In the genomic region with DNA sequence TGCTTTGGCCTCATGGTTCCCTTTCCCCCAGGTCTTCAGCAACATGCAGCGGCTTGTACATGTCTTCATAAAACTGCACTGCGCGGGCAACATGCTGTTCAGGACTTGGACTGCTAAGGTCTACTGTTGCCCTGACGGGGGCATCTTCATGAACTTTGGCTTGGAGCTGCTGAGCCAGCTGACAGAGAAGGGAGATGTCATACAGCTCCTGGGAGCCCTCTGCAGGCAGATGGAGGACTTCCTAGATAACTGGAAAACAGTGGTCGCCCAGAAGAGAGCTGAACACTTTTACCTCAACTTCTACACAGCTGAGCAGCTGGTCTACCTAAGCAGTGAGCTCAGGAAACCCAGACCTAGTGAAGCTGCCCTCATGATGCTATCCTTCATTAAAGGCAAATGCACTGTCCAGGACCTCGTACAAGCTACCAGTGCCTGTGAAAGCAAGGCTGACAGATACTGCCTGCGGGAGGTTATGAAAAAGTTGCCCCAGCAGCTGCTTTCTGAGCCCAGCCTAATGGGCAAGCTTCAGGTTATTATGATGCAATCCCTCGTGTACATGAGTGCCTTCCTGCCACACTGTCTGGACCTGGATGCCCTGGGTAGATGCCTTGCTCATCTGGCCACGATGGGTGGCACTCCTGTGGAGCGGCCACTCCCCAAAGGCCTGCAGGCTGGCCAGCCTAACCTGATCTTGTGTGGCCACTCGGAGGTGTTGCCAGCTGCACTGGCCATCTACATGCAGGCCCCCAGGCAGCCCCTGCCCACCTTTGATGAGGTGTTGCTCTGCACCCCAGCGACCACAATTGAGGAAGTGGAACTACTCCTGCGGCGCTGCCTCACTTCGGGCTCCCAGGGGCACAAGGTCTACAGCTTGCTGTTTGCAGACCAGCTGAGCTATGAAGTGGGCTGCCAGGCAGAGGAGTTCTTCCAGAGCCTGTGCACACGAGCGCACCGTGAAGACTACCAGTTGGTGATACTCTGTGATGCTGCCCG, we compare ENCODE assay signal across 9 mouse cellular contexts. TPM values are rescaled to one million over a fixed set of nuclear protein-coding genes. Genes with fewer than 3 reads are reported as not detected.
A peak's percentile ranks its signal among the peaks of the same experiment; 100 is the strongest.
DNase-seq lines count a peak whose midpoint lies in the region; ATAC-seq and TF ChIP-seq lines count a peak whose summit lies in the region.
"Had no signal": no experiment of that assay in that cellular context is flagged by ENCODE, and none has a peak within 500 bp of the region (broad histone marks: within the 10 kb centered on the region; RNA-seq: fewer than 3 reads in every experiment).

No protein-coding gene starts in this region.

- no peaks in the 10 kb centered on the region for H3K27me3 ChIP-seq in splenic B cell, adult 2 months (ENCODE audit: control insufficient read depth, insufficient read depth, low read length, poor library complexity, severe bottlenecking)
- H3K27me3 ChIP-seq: liver, embryonic 13.5 days had no signal

- peak; percentile 46 for TF ChIP-seq CTCF in gastrocnemius, adult 2 months (IDR thresholded peaks at IDR 0.05)

- intact Hi-C loops in gastrocnemius, adult 2 months (cut with DNase I): no loop called here
- intact Hi-C loops in gastrocnemius, postnatal 14 days (cut with DNase I; ENCODE audit: low total_unique reads): no loop called here
- intact Hi-C loops in heart, postnatal 36 days (cut with DNase I): no loop called here

- no peak for ATAC-seq in inflammation-experienced regulatory T-cells, adult 6 months

- H3K36me3 ChIP-seq in splenic B cell, adult 2 months (ENCODE audit: control insufficient read depth, insufficient read depth, low read length, poor library complexity, severe bottlenecking): peaks cover 24% of the 10 kb centered on the region

- no peak for DNase-seq in gastrocnemius, adult 2 months
- DNase-seq in gastrocnemius, postnatal 14 days: no peak
- peak; percentile 23 for DNase-seq in right cerebral cortex, adult 18-20 months
- no peak for DNase-seq in right cerebral cortex, postnatal 36 days (ENCODE audit: low spot score in 2 of 2)
- peak; percentile 49 to 57 for DNase-seq in kidney, postnatal 4 days
- peak; percentile 76 for DNase-seq in splenic B cell, adult 2 months (ENCODE audit: low read depth, low spot score)
- DNase-seq in heart, postnatal 36 days: no peak
- DNase-seq: liver, embryonic 13.5 days had no signal

- no peak overlapping the region for H3K4me3 ChIP-seq in gastrocnemius, adult 2 months
- H3K4me3 ChIP-seq: liver, embryonic 13.5 days had no signal

- no peak overlapping the region for H3K27ac ChIP-seq in gastrocnemius, adult 2 months
- H3K27ac ChIP-seq: liver, embryonic 13.5 days had no signal

RNA-seq across cellular contexts. Expression of a gene that starts 43.3 kb away (rescaled TPM):
- 1 to 10 TPM; 4.1 to 6.9 TPM for total RNA-seq in gastrocnemius, adult 2 months (2021)
- total RNA-seq in gastrocnemius, postnatal 14 days (2021): 1 to 10 TPM; 5.4 to 7.4 TPM
- total RNA-seq in heart, postnatal 36 days (2021): 10 to 100 TPM; 15.1 to 20.1 TPM
- polyA plus RNA-seq in inflammation-experienced regulatory T-cells, adult 6 months (2017; shearing (Covaris generic)): 10 to 100 TPM; 33.9 to 48.2 (median 43.3) TPM

RNA-seq across cellular contexts. Expression of a gene that starts 55.0 kb away (rescaled TPM):
- total RNA-seq in gastrocnemius, adult 2 months (2021): 1 to 10 TPM; 4.3 to 4.5 TPM
- total RNA-seq in gastrocnemius, postnatal 14 days (2021): 1 to 10 TPM; 7.3 to 8.7 TPM
- 1 to 10 TPM; 8.0 TPM for total RNA-seq in heart, postnatal 36 days (2021)
- 10 to 100 TPM in 2 of 3 experiments, 1 to 10 TPM in 1; 9.9 to 12.5 (median 12.1) TPM for polyA plus RNA-seq in inflammation-experienced regulatory T-cells, adult 6 months (2017; shearing (Covaris generic))

Comparison
In these comparisons a context has a peak if more than half of its experiments do, and no peak if none do; other contexts are left out.
1. DNase-seq: peak in right cerebral cortex, adult 18-20 months (single experiment), kidney, postnatal 4 days (2 of 2) and splenic B cell, adult 2 months (single experiment); none in gastrocnemius, adult 2 months (single experiment), gastrocnemius, postnatal 14 days (single experiment), right cerebral cortex, postnatal 36 days (0 of 2) and heart, postnatal 36 days (0 of 2).